Mouse (Mus musculus) liver, adult 2 months (tissue): Measurements from ENCODE around the gene E4f1.

Experiments used
- CTCF ChIP-seq: fragments of 200-500 bp; IDR thresholded peaks from 2 replicates; pipeline ENCODE4 v1.5.1; 2011; ENCODE audit warnings: low read depth, low read length, control low read depth
- POLR2A ChIP-seq: fragments of 200-500 bp; IDR thresholded peaks from 2 replicates; pipeline ENCODE4 v1.6.1; 2011; ENCODE audit warnings: low read length, control low read depth; ENCODE audit not compliant: insufficient read depth; ENCODE audit errors: extremely low read depth

- TF ChIP-seq CTCF (no peak), POLR2A (no peak)
Measured at GRCm38 (mm10) chr17:24474557-24474956, 4.4 kb upstream of the E4f1 start.
